Mouse (Mus musculus) monocyte, adult 5-6 weeks (primary cell): ENCODE results near the gene Cyp1a2. TPM values are rescaled to one million over a fixed set of nuclear protein-coding genes. Genes with fewer than 3 reads are reported as not detected.

Source experiments
- ATAC-seq: fragments of 153-309, 156-312 bp; replicated peaks from 2 replicates; pipeline ENCODE4 v1.8.0; 2017; ENCODE audit warnings: mild to moderate bottlenecking; ENCODE audit not compliant: low TSS enrichment, insufficient number of reproducible peaks, severe bottlenecking, poor library complexity, low FRiP score
- total RNA-seq: library from RNA; stranded (forward); fragments of 200-1000, 200-491, 200-594 nt; gene quantifications from 3 replicates; pipeline ENCODE4 v1.2.3, GENCODE M21; 2017

The Cyp1a2 gene
- total RNA-seq, 1 experiment from 2014 or later: not detected

DNA sequence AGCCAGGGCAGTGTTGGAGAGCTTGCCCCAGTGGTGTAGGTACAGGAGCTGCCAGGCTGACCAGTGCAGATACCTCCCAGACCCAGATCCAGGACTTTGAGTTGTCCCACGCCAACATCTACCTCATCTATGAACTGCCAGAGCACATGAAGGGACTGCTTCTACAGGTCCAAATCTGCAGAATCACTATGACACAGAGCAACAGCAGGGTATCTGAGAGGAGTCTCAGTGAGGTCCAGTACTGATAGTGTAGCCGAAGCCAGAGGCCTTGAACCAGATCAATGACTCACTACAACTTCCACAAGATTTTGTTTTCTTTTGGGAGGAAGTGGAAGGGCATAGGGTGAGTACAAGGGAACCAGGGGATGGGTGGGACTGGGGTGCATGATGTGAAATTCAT is 4.2 kb upstream of the Cyp1a2 start, which contains the start of gene Cyp1a1:
Gene Cyp1a1, plus strand, starts transcription at position 178 of the 400 bp plus-strand sequence.
- no peak for ATAC-seq

DNA sequence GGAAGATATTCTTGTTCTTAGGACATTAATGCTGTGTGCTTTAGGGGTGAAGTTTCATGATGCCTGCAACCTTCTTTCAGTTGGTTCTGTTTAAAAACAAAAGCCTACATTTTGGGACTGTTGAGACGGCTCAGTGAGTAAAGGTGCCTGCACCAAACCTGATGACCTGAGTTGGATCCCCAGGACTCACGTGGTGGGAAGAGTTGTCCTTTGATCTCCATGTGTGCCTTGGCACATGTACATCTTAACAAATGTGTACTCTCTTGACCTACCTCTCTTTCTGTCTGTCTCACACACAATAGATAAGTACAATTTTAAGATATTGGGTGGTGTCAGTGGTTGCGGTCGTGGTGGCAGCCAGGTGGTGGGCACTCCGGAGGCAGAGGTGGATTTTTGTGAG is 2.5 kb upstream of the Cyp1a2 start:
- ATAC-seq: no peak

DNA sequence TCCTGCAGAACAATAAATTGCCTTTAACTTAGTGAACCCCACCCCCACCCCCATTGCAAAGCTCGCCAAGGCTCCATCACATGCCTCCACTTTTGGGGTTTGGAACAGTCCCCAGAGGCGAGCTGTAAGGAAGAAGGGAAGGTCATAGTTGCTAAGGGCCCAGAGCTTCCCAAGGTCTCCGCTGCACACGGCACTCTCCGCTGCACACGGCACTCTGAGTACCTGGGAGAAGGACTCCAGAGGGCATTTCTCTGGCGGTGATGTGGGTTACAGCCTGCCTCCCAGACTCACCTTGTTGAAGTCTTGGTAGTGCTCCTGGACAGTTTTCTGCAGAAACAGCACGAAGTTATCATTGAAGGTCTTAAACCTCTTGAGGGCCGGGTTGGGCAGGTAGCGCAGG is 2.1 kb downstream of the Cyp1a2 start:
- no peak for ATAC-seq

DNA sequence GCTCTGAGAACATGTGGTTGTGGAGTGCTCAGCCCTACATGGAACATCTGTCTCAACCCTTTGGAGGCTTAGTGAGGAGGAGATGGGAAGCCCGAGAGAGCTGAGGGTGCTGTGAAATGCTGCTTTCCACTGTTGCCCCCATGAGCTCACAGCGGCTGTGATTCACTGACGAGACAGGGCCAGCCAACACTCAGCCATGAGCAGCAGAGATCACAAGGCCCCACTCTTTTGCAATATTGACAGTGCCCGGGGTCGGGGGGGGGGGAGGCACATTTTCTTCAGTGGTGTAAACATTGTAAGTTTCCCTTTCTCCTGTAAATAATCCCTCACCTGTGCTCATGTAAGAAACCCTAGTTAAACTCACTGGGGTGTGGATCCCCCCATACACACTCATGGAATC is 12.0 kb downstream of the Cyp1a2 start:
- ATAC-seq: no peak

DNA sequence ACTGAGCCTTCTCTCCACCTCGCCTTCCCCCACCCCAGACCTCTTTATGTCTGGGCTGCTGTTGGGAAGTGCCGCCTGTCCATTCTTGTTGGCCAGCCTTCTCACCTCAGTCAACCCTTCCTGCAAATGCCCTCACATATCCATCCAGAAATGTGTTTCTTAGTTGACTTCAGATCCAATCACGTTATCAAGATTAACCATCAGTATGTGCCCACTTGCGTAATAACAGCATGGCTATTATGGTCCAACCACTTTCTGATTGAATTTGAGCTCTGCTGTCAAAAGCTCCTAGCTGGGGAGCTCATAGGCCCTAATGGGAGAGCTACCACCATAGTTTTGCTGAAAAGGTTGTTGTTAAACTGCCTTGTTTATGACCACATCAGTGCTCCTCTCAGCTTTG is 12.5 kb downstream of the Cyp1a2 start:
- ATAC-seq: no peak

DNA sequence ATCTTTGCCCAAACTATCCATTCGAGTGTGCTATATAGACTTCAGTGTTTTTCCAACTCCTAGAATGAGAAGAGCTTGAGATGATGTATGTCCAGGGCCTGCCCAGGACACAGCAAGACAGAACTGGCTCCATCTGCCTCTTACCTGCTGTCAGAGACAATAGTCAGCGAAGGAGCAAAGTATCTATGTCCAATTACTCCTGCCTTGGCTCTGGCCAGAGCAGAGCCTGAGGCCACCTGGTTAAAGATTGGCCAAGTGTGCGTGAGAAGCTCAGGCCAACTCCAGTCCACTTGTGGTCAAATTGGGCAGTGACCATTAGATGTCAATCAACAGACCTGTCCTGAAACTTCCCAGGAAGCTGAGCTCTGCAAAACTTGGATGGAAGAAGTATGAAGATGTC is 13.9 kb downstream of the Cyp1a2 start:
- ATAC-seq: no peak

DNA sequence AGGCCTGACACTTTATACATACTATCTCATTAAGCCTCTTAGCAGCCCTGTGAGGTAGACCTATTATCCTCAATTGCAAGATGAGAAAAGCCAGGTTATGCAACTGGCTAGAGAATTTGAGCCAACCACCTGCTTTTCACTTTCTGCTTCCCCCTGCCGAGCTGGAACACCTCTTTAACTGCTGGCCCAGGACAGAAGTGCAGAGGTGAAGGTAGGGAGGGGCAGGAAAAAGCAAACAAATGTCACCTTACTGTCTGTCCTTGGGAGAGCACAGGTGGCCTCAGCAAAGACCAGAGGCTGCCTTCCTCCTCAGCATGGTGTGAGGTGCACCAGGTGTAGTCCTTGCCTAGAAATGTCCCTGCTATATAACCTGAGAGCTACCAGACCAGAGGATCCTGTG is 15.2 kb downstream of the Cyp1a2 start:
- no peak for ATAC-seq

DNA sequence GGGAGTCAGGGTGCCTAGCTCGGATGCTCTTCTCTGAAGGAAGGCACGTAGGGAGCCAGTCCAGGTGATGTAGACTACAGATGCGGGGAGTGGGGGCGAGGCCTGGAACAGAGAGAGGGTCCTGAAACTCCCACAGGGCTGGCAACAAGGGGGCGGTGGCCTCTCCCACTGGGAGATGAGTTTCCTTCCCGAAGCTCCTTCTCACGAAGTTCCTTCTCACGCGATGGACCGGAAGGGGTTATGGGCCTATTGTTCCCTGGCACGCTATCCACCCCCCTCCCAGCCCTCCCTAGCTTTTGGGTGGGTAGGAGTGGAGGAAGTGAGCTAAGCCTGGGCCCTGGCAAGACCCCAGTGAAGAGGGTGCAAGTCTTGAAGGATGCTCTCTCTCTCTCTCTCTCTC is 15.7 kb downstream of the Cyp1a2 start:
- ATAC-seq: no peak

DNA sequence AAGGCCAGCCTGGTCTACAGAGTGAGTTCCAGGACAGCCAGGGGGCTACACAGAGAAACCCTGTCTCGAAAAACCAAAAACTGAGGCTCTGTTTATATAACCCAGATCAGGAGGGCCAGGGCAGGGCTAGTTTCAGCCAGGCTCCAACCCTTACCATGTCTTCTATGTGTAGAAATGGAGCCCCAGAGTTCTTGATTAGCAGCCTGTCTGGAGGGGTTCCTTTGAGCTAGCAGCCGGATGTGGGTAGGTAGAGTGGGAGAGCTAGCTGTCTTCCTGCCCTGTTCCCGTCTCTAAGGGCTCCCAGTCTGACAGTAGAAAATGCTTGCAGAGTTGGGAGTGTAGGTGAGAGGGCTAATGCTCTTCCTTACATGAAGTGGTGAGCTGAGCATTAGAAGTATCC is 16.4 kb downstream of the Cyp1a2 start:
- no peak for ATAC-seq

DNA sequence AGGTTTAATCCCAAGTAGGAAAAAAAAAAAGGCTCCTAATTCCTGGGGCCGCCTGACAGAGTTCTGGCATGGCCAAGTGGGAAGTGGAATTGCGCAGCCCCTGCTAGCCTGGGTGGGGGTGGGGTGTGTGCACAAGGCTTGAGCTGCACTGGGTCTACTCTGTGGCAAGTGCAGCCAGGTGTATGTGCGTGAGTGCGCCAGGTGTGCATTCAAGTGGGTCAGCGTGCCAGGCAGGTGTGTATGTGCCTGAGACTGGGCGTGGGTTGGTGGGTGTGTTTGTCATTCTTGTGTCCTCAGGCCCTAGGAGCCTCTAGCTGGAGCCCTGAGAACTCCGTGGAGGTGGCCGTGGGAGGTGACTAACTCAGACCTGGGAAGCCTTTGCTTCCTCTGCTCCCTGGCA is 17.0 kb downstream of the Cyp1a2 start:
- no peak for ATAC-seq

DNA sequence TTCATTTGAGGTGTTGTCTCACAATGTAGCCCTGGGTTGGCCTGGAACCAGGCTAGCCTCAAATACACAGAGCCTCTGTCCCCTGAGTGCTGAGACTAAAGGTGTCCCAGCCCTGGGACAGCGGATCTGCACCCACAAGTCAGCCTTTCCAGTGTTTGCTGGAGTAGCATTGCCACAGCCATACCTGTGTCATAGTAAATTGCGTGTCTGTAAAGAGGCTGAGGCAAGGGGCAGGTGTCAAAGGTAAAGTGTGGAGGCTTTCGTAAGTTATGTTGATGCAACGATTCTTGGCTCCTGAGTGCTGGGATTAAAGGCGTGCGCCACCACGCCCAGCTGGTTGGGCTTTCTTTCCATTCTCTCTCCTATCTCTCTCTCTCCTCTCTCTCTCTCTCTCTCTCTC is 18.9 kb downstream of the Cyp1a2 start:
- no peak for ATAC-seq

DNA sequence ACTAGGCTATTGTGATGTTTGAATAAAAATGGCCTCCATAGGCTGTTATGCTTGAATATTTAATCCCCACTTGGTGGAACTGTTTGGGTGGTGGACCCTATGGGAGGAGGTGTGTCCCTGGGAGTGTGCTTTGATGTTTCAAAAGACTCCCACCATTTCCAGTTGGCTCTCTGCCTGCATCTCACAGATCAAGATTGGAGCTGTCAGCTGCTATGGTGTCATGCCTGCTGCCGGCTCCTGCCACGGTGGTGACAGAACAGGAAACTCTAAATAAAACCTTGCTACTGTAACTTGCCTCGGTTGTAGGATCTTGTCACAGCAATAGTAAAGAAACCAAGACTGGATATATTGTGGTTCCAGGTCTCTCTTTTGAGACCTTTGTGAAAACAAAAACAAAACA is 22.0 kb downstream of the Cyp1a2 start:
- ATAC-seq: no peak

DNA sequence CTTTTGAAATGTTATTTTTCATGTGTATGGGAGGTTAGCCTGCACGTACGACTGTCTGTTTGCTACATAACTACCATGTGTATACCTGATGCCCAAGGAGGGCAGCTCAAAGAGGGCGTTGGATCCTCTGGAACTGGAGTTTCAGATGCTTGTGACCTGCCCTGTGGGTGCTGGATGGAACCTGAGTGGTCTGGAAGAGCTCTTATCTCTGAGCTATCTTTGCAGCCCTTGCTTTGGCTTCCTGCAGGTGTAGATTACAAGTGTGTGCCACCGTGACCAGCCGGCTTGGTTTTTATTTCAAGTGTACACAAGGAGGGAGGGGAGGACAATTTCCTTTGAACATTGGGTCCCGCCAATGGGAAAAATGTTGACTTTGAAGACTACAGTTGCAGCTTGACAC is 23.0 kb downstream of the Cyp1a2 start:
- ATAC-seq: no peak

DNA sequence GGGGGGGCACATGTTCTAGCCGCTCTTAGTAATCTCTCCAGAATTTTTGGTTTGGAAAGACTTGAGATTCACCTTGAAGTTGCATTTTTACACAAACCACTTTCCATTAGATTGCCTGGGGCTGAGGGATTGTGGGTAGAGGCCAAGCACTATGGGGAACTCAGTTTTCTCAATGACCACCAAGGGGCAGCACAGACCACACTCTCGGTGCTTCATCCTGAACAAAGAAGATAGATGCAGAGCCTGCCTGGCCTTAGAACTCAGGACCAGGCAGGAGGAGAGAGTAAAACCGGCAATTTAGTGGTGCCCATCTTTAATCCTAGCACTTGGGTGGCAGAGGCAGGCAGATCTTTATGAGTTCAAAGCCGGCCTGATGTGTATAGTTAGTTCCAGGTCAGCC is 23.7 kb downstream of the Cyp1a2 start:
- peak; percentile 51; the same call in 1 of the 2 replicates for ATAC-seq

DNA sequence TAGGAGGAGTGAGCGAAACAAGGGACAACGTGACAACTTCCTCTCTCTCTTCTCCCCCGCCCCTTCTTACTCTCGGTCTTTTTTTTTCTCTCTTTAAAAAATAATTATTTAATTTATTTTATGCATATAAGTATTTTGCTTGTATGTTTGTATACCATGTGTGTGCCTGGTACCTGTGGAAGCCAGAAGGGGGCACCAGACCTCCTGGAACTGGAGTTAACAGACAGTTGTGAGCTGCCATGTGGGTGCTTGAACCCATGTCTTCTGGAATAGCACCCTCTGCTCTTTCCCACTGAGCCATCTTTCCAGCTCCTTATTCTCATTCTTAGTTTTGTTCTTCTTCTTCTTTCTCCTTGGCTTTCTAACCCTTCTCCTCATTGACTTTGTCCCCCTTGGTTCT is 24.5 kb downstream of the Cyp1a2 start:
- no peak for ATAC-seq

DNA sequence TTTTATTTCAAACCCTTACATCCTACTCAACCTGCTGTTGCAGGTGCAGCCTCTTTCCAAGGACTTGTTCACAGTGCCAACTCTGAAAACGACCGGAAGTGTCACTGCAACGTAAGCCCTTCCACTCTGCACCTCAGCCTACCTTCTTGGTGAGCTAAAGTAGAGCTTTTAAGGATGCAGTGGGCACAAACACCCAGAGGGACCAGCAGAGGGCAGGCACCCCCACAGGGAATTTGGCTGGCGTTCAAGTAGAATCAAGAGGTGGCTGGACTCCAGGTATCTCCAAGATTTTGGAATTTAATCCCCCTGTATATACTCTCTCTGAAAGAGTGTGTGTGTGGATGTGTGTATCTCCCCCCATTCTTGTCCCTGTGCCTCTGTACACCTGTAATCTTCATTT is 25.7 kb downstream of the Cyp1a2 start:
- ATAC-seq: no peak

DNA sequence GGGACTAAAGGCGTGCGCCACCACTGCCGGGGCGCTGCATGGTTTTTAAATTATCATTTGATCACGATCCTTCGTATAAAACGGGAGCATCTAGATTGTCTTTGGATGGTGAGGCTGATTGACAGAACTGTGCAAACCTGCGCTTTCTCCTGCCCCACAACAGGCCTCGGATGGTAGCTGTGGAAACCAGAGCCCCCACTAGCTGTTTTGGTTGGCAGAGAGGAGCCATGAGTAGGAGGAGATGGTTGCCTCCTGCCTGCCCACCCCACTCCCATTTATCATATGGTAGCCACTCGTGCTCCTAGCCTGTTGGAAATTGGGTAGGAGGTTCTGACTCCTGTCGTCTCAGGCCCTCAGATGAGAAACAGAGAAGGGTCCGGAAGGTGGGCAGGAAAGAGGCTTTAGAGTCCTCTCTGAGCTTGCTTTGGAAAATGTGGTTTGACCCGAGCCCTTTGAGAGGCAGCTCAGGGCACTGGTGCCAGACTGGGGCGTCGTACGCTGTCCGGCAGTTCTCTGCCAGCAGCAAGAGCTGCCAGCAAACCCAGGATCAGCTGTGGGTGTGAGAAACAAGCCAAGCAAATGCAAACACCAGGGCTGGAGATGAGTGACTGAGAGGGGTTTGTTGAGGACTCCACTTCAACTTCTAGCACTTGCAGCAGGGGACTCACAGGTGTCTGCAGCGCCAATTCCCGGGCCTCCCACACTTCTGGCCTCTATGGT is 26.7 kb downstream of the Cyp1a2 start:
- no peak for ATAC-seq

DNA sequence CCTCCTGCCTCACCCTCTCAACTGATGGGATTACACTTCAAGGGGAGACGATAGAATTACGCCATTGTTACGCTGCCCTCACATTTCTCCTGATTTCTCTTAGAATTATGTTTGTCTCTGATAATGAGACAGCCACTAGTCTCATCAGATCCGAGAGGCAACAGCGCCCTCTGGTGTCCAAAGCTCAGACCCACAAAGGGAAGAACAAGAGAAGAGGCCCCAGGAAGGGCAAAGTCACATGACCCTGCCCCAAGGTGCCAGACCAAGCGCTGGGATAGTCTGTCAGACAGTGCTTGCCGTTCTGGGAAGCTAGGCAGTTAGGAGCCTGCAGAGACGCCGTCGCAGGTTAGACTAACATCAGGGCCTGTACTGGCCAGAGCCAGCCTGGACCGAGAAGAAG is 27.8 kb downstream of the Cyp1a2 start:
- peak; percentile 64 for ATAC-seq

DNA sequence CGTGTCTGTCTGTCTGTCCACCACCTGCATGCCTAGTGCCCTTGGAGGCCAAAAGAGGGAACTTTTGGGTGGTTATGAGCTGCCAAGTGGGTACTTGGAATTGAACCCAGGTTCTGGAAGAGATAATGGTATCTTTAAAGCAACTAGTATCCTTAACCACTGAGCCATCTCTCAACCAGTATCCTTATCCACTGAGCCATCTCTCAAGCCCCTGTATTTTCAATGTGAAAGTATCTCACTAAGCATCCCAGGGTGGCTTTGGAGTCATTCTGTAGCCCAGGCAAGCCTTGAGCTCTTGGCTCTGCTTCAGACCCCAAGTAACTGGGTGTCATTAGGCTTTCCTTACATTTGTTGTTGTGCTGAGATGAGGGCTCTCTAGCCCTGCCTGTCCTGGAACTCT is 28.5 kb downstream of the Cyp1a2 start:
- no peak for ATAC-seq

DNA sequence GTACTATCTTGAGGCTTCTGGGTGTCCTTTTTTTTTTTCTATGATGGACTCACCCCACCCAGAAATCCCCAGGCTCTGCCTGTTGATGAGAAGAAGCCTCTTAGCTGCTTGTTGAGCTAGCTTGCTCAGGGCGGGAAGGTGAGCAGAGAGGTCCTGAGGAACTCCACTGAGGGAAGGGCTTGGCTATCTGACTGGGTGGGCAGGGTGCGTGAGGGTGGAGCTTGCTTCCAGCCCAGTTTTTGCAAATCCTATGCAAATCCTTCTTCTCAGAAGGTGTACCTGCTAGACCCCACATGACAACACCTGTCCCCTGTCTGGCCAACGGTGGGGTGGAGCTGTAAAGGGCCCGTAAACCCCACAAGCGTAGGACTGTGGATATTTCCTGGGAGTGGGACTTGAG is 30.2 kb downstream of the Cyp1a2 start, which contains the start of gene Csk:
Gene Csk, minus strand, starts transcription at position 349 of the 400 bp plus-strand sequence.
- no peak for ATAC-seq

DNA sequence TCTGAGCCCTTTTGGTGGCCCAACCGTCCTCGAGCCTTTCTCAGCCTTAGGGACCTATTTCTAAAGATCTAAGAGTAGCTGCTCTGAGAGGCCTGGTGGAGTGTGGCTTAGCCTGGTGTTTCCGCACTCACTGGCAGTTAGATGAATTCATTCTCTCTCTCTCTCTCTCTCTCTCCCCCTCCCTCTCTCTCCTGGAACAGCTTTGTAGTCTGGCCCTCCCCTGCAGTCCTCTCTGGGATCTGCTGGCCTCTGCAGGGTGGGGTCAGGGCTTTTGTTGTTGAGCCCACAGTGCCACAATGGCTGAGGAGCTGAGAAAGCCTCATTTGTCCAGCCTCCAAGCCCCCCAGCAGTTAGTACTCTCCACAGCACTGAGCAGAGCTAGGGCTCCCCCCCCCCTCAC is 30.6 kb downstream of the Cyp1a2 start:
- ATAC-seq: no peak
